Mouse (Mus musculus): Measurements from ENCODE around the gene Gne. TPM values are rescaled to one million over a fixed set of nuclear protein-coding genes. Genes with fewer than 3 reads are reported as not detected.

The Gne gene
- polyA plus RNA-seq, 1 experiment: 15.1 TPM

DNA sequence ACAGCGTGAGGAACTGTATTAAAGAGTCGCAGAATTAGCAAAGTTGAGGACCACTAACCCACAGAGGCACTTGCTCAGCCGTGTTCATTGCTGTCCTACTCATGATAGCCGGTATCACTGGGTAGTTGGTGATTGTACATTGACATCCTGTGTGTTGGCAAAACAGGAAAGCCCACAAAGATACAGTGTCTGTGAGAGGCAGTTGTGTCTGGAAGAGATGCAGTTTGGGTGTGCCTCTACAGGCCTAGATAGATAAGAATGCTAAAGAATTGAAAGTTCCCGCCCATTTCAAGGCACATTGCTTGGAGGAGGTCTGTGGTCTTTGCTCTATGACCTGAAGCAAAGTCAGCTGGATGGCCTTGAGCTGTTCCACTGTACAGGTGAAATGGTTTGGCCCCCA lies 79.9 kb downstream of the Gne start, which contains the start of gene Clta:
TSS of gene Clta (plus strand) at position 327 of the 400 bp plus-strand sequence.
- TF ChIP-seq CEBPB (IDR thresholded peaks at IDR 0.05; ENCODE audit: low read depth) (no peak), USF1 (IDR thresholded peaks at IDR 0.05; ENCODE audit: low read depth) (no peak), MYOD1 (IDR thresholded peaks at IDR 0.05; ENCODE audit: control insufficient read depth, insufficient read length, low read depth) (no peak), MYOG (IDR thresholded peaks at IDR 0.05; ENCODE audit: control insufficient read depth, extremely low read depth, insufficient read length) (no peak), CTCF (IDR thresholded peaks at IDR 0.05; ENCODE audit: control insufficient read depth, insufficient read depth, insufficient read length) (no peak), MAX (IDR thresholded peaks at IDR 0.05) (no peak), FOSL1 (IDR thresholded peaks at IDR 0.05; ENCODE audit: insufficient read depth, low read length, poor library complexity, severe bottlenecking) (no peak)
- Histone ChIP-seq H3K27me3 (ENCODE audit: control insufficient read depth, insufficient read depth, insufficient read length) (no peaks in the 10 kb centered on the region), H3K4me3 (ENCODE audit: insufficient read depth, poor library complexity, severe bottlenecking) (no peak within 1 kb of the TSS), H3ac (ENCODE audit: control insufficient read depth, insufficient read length, low read depth) (no peak within 1 kb of the TSS), H3K79me3 (ENCODE audit: low read depth) (no peaks in the 10 kb centered on the region), H3K79me2 (ENCODE audit: control insufficient read depth, insufficient read depth) (no peaks in the 10 kb centered on the region), H3K36me3 (ENCODE audit: control insufficient read depth, insufficient read depth) (no peaks in the 10 kb centered on the region)

GRCm38 (mm10) chr4:44003622-44004021 lies 80.4 kb downstream of the Gne start:
- Histone ChIP-seq H3K79me3 (ENCODE audit: low read depth) (no peaks in the 10 kb centered on the region), H3K4me3 (ENCODE audit: insufficient read depth, poor library complexity, severe bottlenecking) (no peak overlapping the region), H3K27me3 (ENCODE audit: control insufficient read depth, insufficient read depth, insufficient read length) (no peaks in the 10 kb centered on the region), H3K36me3 (ENCODE audit: control insufficient read depth, insufficient read depth) (no peaks in the 10 kb centered on the region), H3ac (ENCODE audit: control insufficient read depth, insufficient read length, low read depth) (no peak overlapping the region), H3K79me2 (ENCODE audit: control insufficient read depth, insufficient read depth) (no peaks in the 10 kb centered on the region)
- TF ChIP-seq USF1 (IDR thresholded peaks at IDR 0.05; ENCODE audit: low read depth): no peak
- no peak for TF ChIP-seq MYOD1 (IDR thresholded peaks at IDR 0.05; ENCODE audit: control insufficient read depth, insufficient read length, low read depth)
- no peak for TF ChIP-seq MAX (IDR thresholded peaks at IDR 0.05)
- no peak for TF ChIP-seq FOSL1 (IDR thresholded peaks at IDR 0.05; ENCODE audit: insufficient read depth, low read length, poor library complexity, severe bottlenecking)
- TF ChIP-seq MYOG (IDR thresholded peaks at IDR 0.05; ENCODE audit: control insufficient read depth, extremely low read depth, insufficient read length): no peak
- no peak for TF ChIP-seq CEBPB (IDR thresholded peaks at IDR 0.05; ENCODE audit: low read depth)
- no peak for TF ChIP-seq CTCF (IDR thresholded peaks at IDR 0.05; ENCODE audit: control insufficient read depth, insufficient read depth, insufficient read length)

DNA sequence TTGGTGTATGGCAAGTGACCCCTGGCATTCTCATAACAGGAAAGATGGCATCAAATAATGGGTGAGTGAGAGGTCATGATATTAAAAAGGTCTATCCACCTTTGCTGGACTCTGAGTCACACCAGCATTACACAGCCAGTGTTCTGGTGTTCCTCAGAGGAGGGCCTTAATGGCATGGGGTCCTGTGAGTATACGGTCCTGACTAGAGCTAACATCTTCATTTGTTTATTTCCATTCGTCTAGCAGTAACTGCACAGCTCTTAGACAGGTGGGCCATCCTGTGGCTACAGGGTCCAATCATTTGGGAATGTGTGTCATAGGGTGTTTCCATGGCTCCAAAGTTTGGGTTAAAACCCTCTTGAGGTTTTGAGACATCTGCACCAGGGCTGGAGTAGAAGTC lies 89.6 kb downstream of the Gne start:
- no peaks in the 10 kb centered on the region for H3K27me3 ChIP-seq (ENCODE audit: control insufficient read depth, insufficient read depth, insufficient read length)
- H3K36me3 ChIP-seq (ENCODE audit: control insufficient read depth, insufficient read depth): no peaks in the 10 kb centered on the region
- TF ChIP-seq USF1 (IDR thresholded peaks at IDR 0.05; ENCODE audit: low read depth): no peak
- TF ChIP-seq MYOG (IDR thresholded peaks at IDR 0.05; ENCODE audit: control insufficient read depth, extremely low read depth, insufficient read length): no peak
- TF ChIP-seq CTCF (IDR thresholded peaks at IDR 0.05; ENCODE audit: control insufficient read depth, insufficient read depth, insufficient read length): no peak
- TF ChIP-seq CEBPB (IDR thresholded peaks at IDR 0.05; ENCODE audit: low read depth): no peak
- TF ChIP-seq MAX (IDR thresholded peaks at IDR 0.05): no peak
- no peak for TF ChIP-seq FOSL1 (IDR thresholded peaks at IDR 0.05; ENCODE audit: insufficient read depth, low read length, poor library complexity, severe bottlenecking)
- TF ChIP-seq MYOD1 (IDR thresholded peaks at IDR 0.05; ENCODE audit: control insufficient read depth, insufficient read length, low read depth): no peak
- H3K4me3 ChIP-seq (ENCODE audit: insufficient read depth, poor library complexity, severe bottlenecking): no peak overlapping the region
- no peak overlapping the region for H3ac ChIP-seq (ENCODE audit: control insufficient read depth, insufficient read length, low read depth)
- no peaks in the 10 kb centered on the region for H3K79me2 ChIP-seq (ENCODE audit: control insufficient read depth, insufficient read depth)
- no peaks in the 10 kb centered on the region for H3K79me3 ChIP-seq (ENCODE audit: low read depth)

GRCm38 (mm10) chr4:43993072-43993471 lies 90.9 kb downstream of the Gne start:
- Histone ChIP-seq H3K79me2 (ENCODE audit: control insufficient read depth, insufficient read depth) (no peaks in the 10 kb centered on the region), H3K27me3 (ENCODE audit: control insufficient read depth, insufficient read depth, insufficient read length) (no peaks in the 10 kb centered on the region), H3K79me3 (ENCODE audit: low read depth) (no peaks in the 10 kb centered on the region), H3K4me3 (ENCODE audit: insufficient read depth, poor library complexity, severe bottlenecking) (no peak overlapping the region), H3ac (ENCODE audit: control insufficient read depth, insufficient read length, low read depth) (no peak overlapping the region), H3K36me3 (ENCODE audit: control insufficient read depth, insufficient read depth) (no peaks in the 10 kb centered on the region)
- no peak for TF ChIP-seq MYOG (IDR thresholded peaks at IDR 0.05; ENCODE audit: control insufficient read depth, extremely low read depth, insufficient read length)
- TF ChIP-seq CEBPB (IDR thresholded peaks at IDR 0.05; ENCODE audit: low read depth): no peak
- TF ChIP-seq MAX (IDR thresholded peaks at IDR 0.05): no peak
- no peak for TF ChIP-seq CTCF (IDR thresholded peaks at IDR 0.05; ENCODE audit: control insufficient read depth, insufficient read depth, insufficient read length)
- TF ChIP-seq FOSL1 (IDR thresholded peaks at IDR 0.05; ENCODE audit: insufficient read depth, low read length, poor library complexity, severe bottlenecking): no peak
- TF ChIP-seq MYOD1 (IDR thresholded peaks at IDR 0.05; ENCODE audit: control insufficient read depth, insufficient read length, low read depth): no peak
- no peak for TF ChIP-seq USF1 (IDR thresholded peaks at IDR 0.05; ENCODE audit: low read depth)

GRCm38 (mm10) chr4:43988976-43989375 lies 95.0 kb downstream of the Gne start:
- Histone ChIP-seq H3K79me2 (ENCODE audit: control insufficient read depth, insufficient read depth) (no peaks in the 10 kb centered on the region), H3K36me3 (ENCODE audit: control insufficient read depth, insufficient read depth) (no peaks in the 10 kb centered on the region), H3K79me3 (ENCODE audit: low read depth) (no peaks in the 10 kb centered on the region), H3K27me3 (ENCODE audit: control insufficient read depth, insufficient read depth, insufficient read length) (no peaks in the 10 kb centered on the region), H3K4me3 (ENCODE audit: insufficient read depth, poor library complexity, severe bottlenecking) (no peak overlapping the region), H3ac (ENCODE audit: control insufficient read depth, insufficient read length, low read depth) (no peak overlapping the region)
- TF ChIP-seq MYOG (IDR thresholded peaks at IDR 0.05; ENCODE audit: control insufficient read depth, extremely low read depth, insufficient read length): no peak
- TF ChIP-seq CEBPB (IDR thresholded peaks at IDR 0.05; ENCODE audit: low read depth): no peak
- TF ChIP-seq FOSL1 (IDR thresholded peaks at IDR 0.05; ENCODE audit: insufficient read depth, low read length, poor library complexity, severe bottlenecking): no peak
- no peak for TF ChIP-seq USF1 (IDR thresholded peaks at IDR 0.05; ENCODE audit: low read depth)
- TF ChIP-seq MAX (IDR thresholded peaks at IDR 0.05): no peak
- TF ChIP-seq CTCF (IDR thresholded peaks at IDR 0.05; ENCODE audit: control insufficient read depth, insufficient read depth, insufficient read length): no peak
- TF ChIP-seq MYOD1 (IDR thresholded peaks at IDR 0.05; ENCODE audit: control insufficient read depth, insufficient read length, low read depth): no peak

- Histone ChIP-seq H3K79me2 (ENCODE audit: control insufficient read depth, insufficient read depth) (no peaks in the 10 kb centered on the region), H3K36me3 (ENCODE audit: control insufficient read depth, insufficient read depth) (peaks cover 10% of the 10 kb centered on the region), H3ac (ENCODE audit: control insufficient read depth, insufficient read length, low read depth) (no peak overlapping the region), H3K4me3 (ENCODE audit: insufficient read depth, poor library complexity, severe bottlenecking) (no peak overlapping the region), H3K79me3 (ENCODE audit: low read depth) (no peaks in the 10 kb centered on the region), H3K27me3 (ENCODE audit: control insufficient read depth, insufficient read depth, insufficient read length) (no peaks in the 10 kb centered on the region)
- TF ChIP-seq FOSL1 (IDR thresholded peaks at IDR 0.05; ENCODE audit: insufficient read depth, low read length, poor library complexity, severe bottlenecking) (no peak), CEBPB (IDR thresholded peaks at IDR 0.05; ENCODE audit: low read depth) (no peak), USF1 (IDR thresholded peaks at IDR 0.05; ENCODE audit: low read depth) (no peak), MAX (IDR thresholded peaks at IDR 0.05) (no peak), CTCF (IDR thresholded peaks at IDR 0.05; ENCODE audit: control insufficient read depth, insufficient read depth, insufficient read length) (no peak), MYOD1 (IDR thresholded peaks at IDR 0.05; ENCODE audit: control insufficient read depth, insufficient read length, low read depth) (no peak), MYOG (IDR thresholded peaks at IDR 0.05; ENCODE audit: control insufficient read depth, extremely low read depth, insufficient read length) (no peak)
Measured at GRCm38 (mm10) chr4:43984326-43984725, 99.7 kb downstream of the Gne start.

Measured in C2C12 (cell line).